Comparison of ENCODE assay signal across 22 mouse cellular contexts in genomic region chr3:33911559-33911958, GRCm38 (mm10).
"Had no signal": no experiment of that assay in that cellular context is flagged by ENCODE, and none has a peak within 500 bp of the region (broad histone marks: within the 10 kb centered on the region; RNA-seq: fewer than 3 reads in every experiment).

No protein-coding gene starts in this region.

- H3K4me1 ChIP-seq: megakaryocyte, embryonic 14.5 days; neural tube, embryonic 15.5 days had no signal

- ATAC-seq: liver, postnatal 0 days; lung, postnatal 0 days; midbrain, embryonic 16.5 days had no signal

- H3K4me2 ChIP-seq: lung, embryonic 15.5 days; midbrain, embryonic 11.5 days; neural tube, embryonic 13.5 days; neural tube, embryonic 15.5 days had no signal

- H3K36me3 ChIP-seq: lung, embryonic 15.5 days; neural tube, embryonic 13.5 days; neural tube, embryonic 15.5 days had no signal

- H3K27ac ChIP-seq: lung, embryonic 15.5 days; macrophage; neural tube, embryonic 13.5 days; neural tube, embryonic 15.5 days had no signal

- H3K4me3 ChIP-seq: lung, embryonic 15.5 days; megakaryocyte, embryonic 14.5 days; myocyte; neural tube, embryonic 13.5 days; neural tube, embryonic 15.5 days had no signal

- H3K27me3 ChIP-seq: lung, embryonic 15.5 days; megakaryocyte, embryonic 14.5 days had no signal

- H3K9ac ChIP-seq: liver, postnatal 0 days; lung, embryonic 15.5 days; neural tube, embryonic 13.5 days; neural tube, embryonic 15.5 days had no signal

- DNase-seq: liver, postnatal 0 days; lung, adult 2 months; lung, postnatal 14 days; lung, postnatal 36 days; midbrain, embryonic 14.5 days; retina, postnatal 1 day; right cerebral cortex, adult 18-20 months; right cerebral cortex, postnatal 25 days; right cerebral cortex, postnatal 4 days; spleen, adult 18-20 months; thymus, adult 18-20 months; thymus, postnatal 25 days; thymus, postnatal 4 days had no signal

- H3K9me3 ChIP-seq: lung, embryonic 15.5 days; neural tube, embryonic 13.5 days; neural tube, embryonic 15.5 days had no signal
